Comparison of ENCODE assay signal across 29 mouse cellular contexts in genomic region chr19:59954936-59955335, GRCm38 (mm10).
"Had no signal": no experiment of that assay in that cellular context is flagged by ENCODE, and none has a peak within 500 bp of the region (broad histone marks: within the 10 kb centered on the region; RNA-seq: fewer than 3 reads in every experiment).

No protein-coding gene starts in this region.

- H3K27me3 ChIP-seq: embryonic facial prominence, embryonic 15.5 days; forebrain, embryonic 12.5 days; forebrain, embryonic 13.5 days; forebrain, embryonic 15.5 days had no signal

- DNase-seq: cerebellum, adult 2 months; cerebellum, adult 8-10 months; cerebellum, adult 9-10 months; cerebellum, adult 9-11 months; cerebellum, postnatal 10 days; cerebellum, postnatal 14 days; cerebellum, postnatal 25 days; cerebellum, postnatal 36 days; forebrain, postnatal 0 days; gastrocnemius, adult 2 months; gastrocnemius, postnatal 10 days; gastrocnemius, postnatal 14 days; gastrocnemius, postnatal 25 days; gastrocnemius, postnatal 36 days; heart, adult 11 months; heart, adult 18-20 months; heart, adult 2 months had no signal

- H3K36me3 ChIP-seq: embryonic facial prominence, embryonic 12.5 days; embryonic facial prominence, embryonic 13.5 days; embryonic facial prominence, embryonic 15.5 days; forebrain, embryonic 10.5 days; forebrain, embryonic 12.5 days; forebrain, embryonic 15.5 days; heart, embryonic 10.5 days had no signal

- H3K4me1 ChIP-seq: forebrain, embryonic 10.5 days; forebrain, embryonic 12.5 days; forebrain, embryonic 13.5 days; forebrain, embryonic 15.5 days; heart, embryonic 10.5 days had no signal

- H3K4me2 ChIP-seq: embryonic facial prominence, embryonic 12.5 days; embryonic facial prominence, embryonic 13.5 days; embryonic facial prominence, embryonic 15.5 days; forebrain, embryonic 12.5 days; forebrain, embryonic 13.5 days; forebrain, embryonic 15.5 days; heart, embryonic 11.5 days had no signal

- H3K9me3 ChIP-seq: embryonic facial prominence, embryonic 12.5 days; embryonic facial prominence, embryonic 13.5 days; embryonic facial prominence, embryonic 15.5 days; forebrain, embryonic 10.5 days; forebrain, embryonic 12.5 days; forebrain, embryonic 13.5 days; forebrain, embryonic 15.5 days; heart, embryonic 10.5 days had no signal

- ATAC-seq: forebrain, embryonic 13.5 days; forebrain, embryonic 14.5 days; forebrain, embryonic 15.5 days; forebrain, embryonic 16.5 days; forebrain, postnatal 0 days had no signal

- H3K9ac ChIP-seq: embryonic facial prominence, embryonic 12.5 days; embryonic facial prominence, embryonic 13.5 days; embryonic facial prominence, embryonic 15.5 days; forebrain, embryonic 12.5 days; forebrain, embryonic 13.5 days; forebrain, embryonic 15.5 days; forebrain, postnatal 0 days had no signal

- H3K4me3 ChIP-seq: embryonic facial prominence, embryonic 12.5 days; embryonic facial prominence, embryonic 13.5 days; embryonic facial prominence, embryonic 15.5 days; erythroblast, embryonic 14.5 days; forebrain, embryonic 10.5 days; forebrain, embryonic 12.5 days; forebrain, embryonic 13.5 days; forebrain, embryonic 15.5 days; gastrocnemius, adult 2 months; heart, adult 2 months; heart, embryonic 10.5 days had no signal

- H3K27ac ChIP-seq: embryonic facial prominence, embryonic 12.5 days; embryonic facial prominence, embryonic 15.5 days; forebrain, embryonic 10.5 days; forebrain, embryonic 12.5 days; forebrain, embryonic 13.5 days; forebrain, embryonic 15.5 days; gastrocnemius, adult 2 months; heart, adult 2 months; heart, embryonic 10.5 days had no signal
